Mouse (Mus musculus): ENCODE data around the gene Clpb. TPM values are rescaled to one million over a fixed set of nuclear protein-coding genes. Genes with fewer than 3 reads are reported as not detected.
"Not testable (repeated sequence)": the region's sequence is repeated elsewhere in the genome, so short reads cannot be mapped to it uniquely, and the experiment has no call there.

Gene Clpb
- polyA plus RNA-seq, 1 experiment from 2014 or later, result 46.8 TPM

DNA sequence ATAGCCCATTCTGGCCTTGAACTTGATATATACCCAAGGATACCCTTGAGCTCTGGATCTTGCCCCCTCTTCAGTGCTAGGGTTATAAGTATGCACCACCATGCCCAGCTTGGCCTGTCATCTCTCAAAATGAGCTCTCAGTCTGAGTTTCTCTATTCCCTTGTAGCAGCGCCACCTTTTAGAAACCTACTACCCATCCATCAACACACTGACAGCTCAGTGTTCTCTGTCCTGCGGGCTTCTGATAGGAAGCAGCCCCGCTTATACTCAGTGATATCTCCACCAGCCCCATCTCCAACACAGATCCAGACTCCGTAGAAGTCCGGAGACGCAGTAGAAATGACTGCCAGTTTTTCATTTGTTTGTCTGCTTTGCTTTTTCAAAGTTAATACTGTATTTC lies 39.1 kb upstream of the Clpb start:
- Histone ChIP-seq H3K4me1 (ENCODE audit: control insufficient read depth in 2 of 2, insufficient read depth in 2 of 2, low read length in 2 of 2) (peaks cover 0 to 3% of the 10 kb centered on the region in 2 experiments; a peak in 2 of 4 replicates), H3K4me3 (ENCODE audit: control insufficient read depth in 1 of 2, insufficient read depth in 1 of 2, low read depth in 1 of 2, low read length in 2 of 2) (no peak overlapping the region), H3K27me3 (ENCODE audit: control insufficient read depth, insufficient read depth, low read length) (no peaks in the 10 kb centered on the region), H3K36me3 (ENCODE audit: control insufficient read depth, insufficient read depth, low read length) (no peaks in the 10 kb centered on the region), H3K9me3 (ENCODE audit: control insufficient read depth, low read length) (no peaks in the 10 kb centered on the region), H3K27ac (replicated peaks in 1 of 2; ENCODE audit: control insufficient read depth in 1 of 2, insufficient read depth in 1 of 2, low read depth in 2 of 2, low read length in 2 of 2) (no peak overlapping the region), H3K9ac (ENCODE audit: low read length) (no peak overlapping the region), H3K4me2 (ENCODE audit: low read length) (no peak overlapping the region)
- WGBS, result 51% methylated on average over 6 of the region's 6 CpGs
- ATAC-seq (ENCODE audit: insufficient number of reproducible peaks, insufficient read depth, low FRiP score, low read depth), result no peak

DNA sequence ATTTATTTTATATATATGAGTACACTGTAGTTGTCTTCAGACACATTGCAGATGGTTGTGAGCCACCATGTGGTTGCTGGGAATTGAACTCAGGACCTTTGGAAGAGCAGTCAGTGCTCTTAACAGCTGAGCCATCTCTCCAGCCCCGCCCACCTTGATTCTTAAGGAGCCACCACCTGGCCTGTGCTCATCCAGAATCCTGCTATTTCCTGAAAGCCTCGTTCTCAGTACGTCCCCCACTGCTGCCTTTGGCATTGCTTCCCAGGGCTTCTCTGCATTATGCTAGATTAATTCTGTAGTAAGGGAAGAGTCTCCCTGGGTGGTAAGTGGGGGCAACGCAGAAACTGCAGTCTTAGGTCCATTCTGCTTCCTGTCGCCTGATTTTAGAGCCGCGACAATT lies 36.3 kb upstream of the Clpb start:
- not testable (repeated sequence) for H3K27me3 ChIP-seq (ENCODE audit: control insufficient read depth, insufficient read depth, low read length); H3K27ac ChIP-seq (replicated peaks in 1 of 2; ENCODE audit: control insufficient read depth in 1 of 2, insufficient read depth in 1 of 2, low read depth in 2 of 2, low read length in 2 of 2); H3K4me3 ChIP-seq (ENCODE audit: control insufficient read depth in 1 of 2, insufficient read depth in 1 of 2, low read depth in 1 of 2, low read length in 2 of 2); H3K4me2 ChIP-seq (ENCODE audit: low read length); H3K9ac ChIP-seq (ENCODE audit: low read length); H3K4me1 ChIP-seq (ENCODE audit: control insufficient read depth in 2 of 2, insufficient read depth in 2 of 2, low read length in 2 of 2); ATAC-seq (ENCODE audit: insufficient number of reproducible peaks, insufficient read depth, low FRiP score, low read depth); H3K36me3 ChIP-seq (ENCODE audit: control insufficient read depth, insufficient read depth, low read length); H3K9me3 ChIP-seq (ENCODE audit: control insufficient read depth, low read length)
- WGBS, result 57% methylated on average over 7 of the region's 7 CpGs

DNA sequence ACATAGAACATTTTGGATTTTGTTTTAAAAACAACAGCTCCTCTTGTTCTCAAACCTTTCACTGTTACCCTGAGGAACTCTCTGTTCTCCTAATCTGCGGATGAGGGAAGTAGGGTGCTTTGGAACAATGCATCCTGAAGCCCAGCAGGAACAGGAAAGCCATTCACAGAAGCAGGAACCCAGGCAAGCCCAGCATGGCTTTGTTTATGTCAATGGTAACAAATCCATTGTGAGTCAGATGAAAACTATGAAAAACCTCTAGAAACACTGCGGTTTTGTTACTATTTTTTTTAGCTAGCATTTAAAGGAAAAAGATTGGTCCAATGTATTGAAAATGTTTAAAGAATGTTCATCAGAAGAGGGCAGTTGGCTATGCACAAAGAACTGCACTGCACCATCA lies 35.0 kb upstream of the Clpb start:
- no peak overlapping the region for H3K27ac ChIP-seq (replicated peaks in 1 of 2; ENCODE audit: control insufficient read depth in 1 of 2, insufficient read depth in 1 of 2, low read depth in 2 of 2, low read length in 2 of 2)
- no peaks in the 10 kb centered on the region for H3K27me3 ChIP-seq (ENCODE audit: control insufficient read depth, insufficient read depth, low read length)
- no peak overlapping the region for H3K4me2 ChIP-seq (ENCODE audit: low read length)
- no peak overlapping the region for H3K4me3 ChIP-seq (ENCODE audit: control insufficient read depth in 1 of 2, insufficient read depth in 1 of 2, low read depth in 1 of 2, low read length in 2 of 2)
- no peak for ATAC-seq (ENCODE audit: insufficient number of reproducible peaks, insufficient read depth, low FRiP score, low read depth)
- 46% methylated on average over 2 of the region's 2 CpGs for WGBS
- H3K4me1 ChIP-seq (ENCODE audit: control insufficient read depth in 2 of 2, insufficient read depth in 2 of 2, low read length in 2 of 2), result no peaks in the 10 kb centered on the region; a peak in 1 of 4 replicates
- 0 out of 2 replicates have a peak, but pooled peaks cover 4% of the 10 kb centered on the region for H3K9me3 ChIP-seq (ENCODE audit: control insufficient read depth, low read length)
- no peaks in the 10 kb centered on the region for H3K36me3 ChIP-seq (ENCODE audit: control insufficient read depth, insufficient read depth, low read length)
- H3K9ac ChIP-seq (ENCODE audit: low read length), result no peak overlapping the region

DNA sequence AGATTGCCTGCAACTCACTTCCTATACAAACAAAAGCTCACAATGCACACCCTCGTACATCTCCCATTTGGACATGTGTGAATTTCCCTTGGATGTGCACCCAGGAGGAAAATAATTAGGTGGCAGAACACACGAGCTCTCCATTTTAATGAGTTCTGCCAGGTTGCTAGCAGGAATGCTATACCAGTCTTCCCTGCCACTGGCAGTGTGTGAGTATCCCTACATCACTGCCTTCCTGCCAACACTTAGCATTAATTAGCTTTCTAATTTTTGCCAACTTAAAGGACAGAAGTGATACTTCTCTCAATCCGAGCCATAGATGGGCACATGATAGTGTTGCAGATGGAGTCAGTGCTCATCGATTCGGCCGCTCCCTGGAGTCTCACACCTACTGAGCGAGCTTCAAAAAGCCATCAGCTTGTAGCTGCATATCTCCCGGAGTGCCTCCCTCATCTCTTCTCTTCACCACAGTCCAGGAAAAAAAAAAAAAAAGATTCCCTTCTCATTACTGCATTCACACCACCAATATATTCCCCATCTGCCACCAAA lies 29.7 kb upstream of the Clpb start:
- Histone ChIP-seq H3K4me3 (ENCODE audit: control insufficient read depth in 1 of 2, insufficient read depth in 1 of 2, low read depth in 1 of 2, low read length in 2 of 2) (no peak overlapping the region), H3K4me1 (ENCODE audit: control insufficient read depth in 2 of 2, insufficient read depth in 2 of 2, low read length in 2 of 2) (no peaks in the 10 kb centered on the region), H3K27ac (replicated peaks in 1 of 2; ENCODE audit: control insufficient read depth in 1 of 2, insufficient read depth in 1 of 2, low read depth in 2 of 2, low read length in 2 of 2) (no peak overlapping the region), H3K4me2 (ENCODE audit: low read length) (no peak overlapping the region), H3K27me3 (ENCODE audit: control insufficient read depth, insufficient read depth, low read length) (no peaks in the 10 kb centered on the region), H3K9me3 (ENCODE audit: control insufficient read depth, low read length) (0 out of 2 replicates have a peak, but pooled peaks cover 4% of the 10 kb centered on the region), H3K36me3 (ENCODE audit: control insufficient read depth, insufficient read depth, low read length) (no peaks in the 10 kb centered on the region), H3K9ac (ENCODE audit: low read length) (no peak overlapping the region)
- 68% methylated on average over 8 of the region's 8 CpGs for WGBS
- no peak for ATAC-seq (ENCODE audit: insufficient number of reproducible peaks, insufficient read depth, low FRiP score, low read depth)

DNA sequence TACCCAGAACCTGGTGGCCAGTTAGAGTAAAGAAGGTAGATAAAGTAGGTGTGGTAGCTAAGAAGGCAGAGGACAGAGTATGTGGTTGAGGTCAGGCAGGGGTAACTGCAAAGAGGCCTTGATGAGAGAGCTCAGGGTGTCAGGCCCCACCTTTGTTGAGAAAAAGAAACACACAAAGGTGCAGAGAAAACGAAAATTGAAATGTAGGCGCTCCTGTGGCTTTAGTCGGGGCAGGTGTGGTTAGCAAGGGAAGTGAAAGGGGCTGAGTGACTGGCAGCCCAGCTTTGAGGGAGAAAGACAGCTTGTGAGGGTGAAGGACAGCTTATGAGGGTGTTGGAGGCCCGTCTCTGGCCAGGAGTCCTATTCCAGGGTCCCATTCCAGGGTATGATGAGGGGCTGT lies 28.9 kb upstream of the Clpb start:
- no peak overlapping the region for H3K4me2 ChIP-seq (ENCODE audit: low read length)
- no peaks in the 10 kb centered on the region for H3K4me1 ChIP-seq (ENCODE audit: control insufficient read depth in 2 of 2, insufficient read depth in 2 of 2, low read length in 2 of 2)
- no peaks in the 10 kb centered on the region for H3K36me3 ChIP-seq (ENCODE audit: control insufficient read depth, insufficient read depth, low read length)
- no peak overlapping the region for H3K9ac ChIP-seq (ENCODE audit: low read length)
- no peak overlapping the region for H3K4me3 ChIP-seq (ENCODE audit: control insufficient read depth in 1 of 2, insufficient read depth in 1 of 2, low read depth in 1 of 2, low read length in 2 of 2)
- H3K27me3 ChIP-seq (ENCODE audit: control insufficient read depth, insufficient read depth, low read length), result no peaks in the 10 kb centered on the region
- H3K9me3 ChIP-seq (ENCODE audit: control insufficient read depth, low read length), result 0 out of 2 replicates have a peak, but pooled peaks cover 4% of the 10 kb centered on the region
- 74% methylated on average over 4 of the region's 4 CpGs for WGBS
- no peak overlapping the region for H3K27ac ChIP-seq (replicated peaks in 1 of 2; ENCODE audit: control insufficient read depth in 1 of 2, insufficient read depth in 1 of 2, low read depth in 2 of 2, low read length in 2 of 2)
- no peak for ATAC-seq (ENCODE audit: insufficient number of reproducible peaks, insufficient read depth, low FRiP score, low read depth)

DNA sequence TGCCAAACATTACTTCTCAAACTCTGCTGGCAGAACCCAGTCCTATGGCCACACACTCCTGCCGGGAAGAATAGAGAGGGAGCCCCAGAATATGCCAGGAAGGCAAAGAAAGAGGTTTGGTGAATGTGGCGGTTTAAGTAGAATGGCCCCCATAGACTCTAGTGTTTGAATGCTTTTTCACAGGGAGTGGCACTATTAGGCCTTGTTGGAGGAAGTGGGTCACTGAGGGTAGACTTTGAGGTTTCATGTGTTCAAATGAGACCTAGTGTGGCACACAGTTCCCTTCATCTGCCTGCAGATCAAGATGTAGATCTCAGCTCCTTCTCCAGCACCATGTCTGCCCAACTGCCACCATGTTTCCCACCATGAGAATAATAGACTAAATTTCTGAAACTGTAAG lies 27.4 kb upstream of the Clpb start:
- 0 out of 2 replicates have a peak, but pooled peaks cover 4% of the 10 kb centered on the region for H3K9me3 ChIP-seq (ENCODE audit: control insufficient read depth, low read length)
- no peaks in the 10 kb centered on the region for H3K36me3 ChIP-seq (ENCODE audit: control insufficient read depth, insufficient read depth, low read length)
- H3K9ac ChIP-seq (ENCODE audit: low read length), result no peak overlapping the region
- no peaks in the 10 kb centered on the region for H3K4me1 ChIP-seq (ENCODE audit: control insufficient read depth in 2 of 2, insufficient read depth in 2 of 2, low read length in 2 of 2)
- H3K4me3 ChIP-seq (ENCODE audit: control insufficient read depth in 1 of 2, insufficient read depth in 1 of 2, low read depth in 1 of 2, low read length in 2 of 2), result no peak overlapping the region
- H3K27me3 ChIP-seq (ENCODE audit: control insufficient read depth, insufficient read depth, low read length), result no peaks in the 10 kb centered on the region
- 77% methylated on average over 2 of the region's 2 CpGs for WGBS
- no peak overlapping the region for H3K27ac ChIP-seq (replicated peaks in 1 of 2; ENCODE audit: control insufficient read depth in 1 of 2, insufficient read depth in 1 of 2, low read depth in 2 of 2, low read length in 2 of 2)
- no peak overlapping the region for H3K4me2 ChIP-seq (ENCODE audit: low read length)
- ATAC-seq (ENCODE audit: insufficient number of reproducible peaks, insufficient read depth, low FRiP score, low read depth), result no peak

DNA sequence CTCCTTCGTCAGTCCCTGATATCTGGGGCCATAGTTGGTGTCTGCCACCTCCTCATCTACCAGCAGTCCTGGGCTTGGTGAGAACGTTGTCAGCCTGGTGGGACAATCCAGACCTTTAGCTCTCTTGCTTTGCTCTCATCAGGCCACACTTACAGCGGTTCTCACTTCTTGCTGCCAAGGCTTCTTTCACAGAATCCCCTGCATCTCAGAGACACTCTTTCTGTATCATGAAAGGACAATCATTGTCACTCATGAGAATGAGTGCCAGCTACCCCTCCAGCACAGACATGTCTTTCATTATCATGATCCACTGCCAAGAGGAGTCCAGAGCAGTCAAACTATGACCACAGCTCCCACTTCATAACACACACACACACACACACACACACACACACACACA lies 19.6 kb upstream of the Clpb start:
- WGBS, result 78% methylated on average over 3 of the region's 3 CpGs
- ATAC-seq (ENCODE audit: insufficient number of reproducible peaks, insufficient read depth, low FRiP score, low read depth), result no peak
- H3K9ac ChIP-seq (ENCODE audit: low read length), result no peak overlapping the region
- no peak overlapping the region for H3K4me2 ChIP-seq (ENCODE audit: low read length)
- no peak overlapping the region for H3K4me3 ChIP-seq (ENCODE audit: control insufficient read depth in 1 of 2, insufficient read depth in 1 of 2, low read depth in 1 of 2, low read length in 2 of 2)
- H3K9me3 ChIP-seq (ENCODE audit: control insufficient read depth, low read length), result no peaks in the 10 kb centered on the region
- H3K36me3 ChIP-seq (ENCODE audit: control insufficient read depth, insufficient read depth, low read length), result no peaks in the 10 kb centered on the region
- H3K27me3 ChIP-seq (ENCODE audit: control insufficient read depth, insufficient read depth, low read length), result no peaks in the 10 kb centered on the region
- no peaks in the 10 kb centered on the region for H3K4me1 ChIP-seq (ENCODE audit: control insufficient read depth in 2 of 2, insufficient read depth in 2 of 2, low read length in 2 of 2)
- no peak overlapping the region for H3K27ac ChIP-seq (replicated peaks in 1 of 2; ENCODE audit: control insufficient read depth in 1 of 2, insufficient read depth in 1 of 2, low read depth in 2 of 2, low read length in 2 of 2)

DNA sequence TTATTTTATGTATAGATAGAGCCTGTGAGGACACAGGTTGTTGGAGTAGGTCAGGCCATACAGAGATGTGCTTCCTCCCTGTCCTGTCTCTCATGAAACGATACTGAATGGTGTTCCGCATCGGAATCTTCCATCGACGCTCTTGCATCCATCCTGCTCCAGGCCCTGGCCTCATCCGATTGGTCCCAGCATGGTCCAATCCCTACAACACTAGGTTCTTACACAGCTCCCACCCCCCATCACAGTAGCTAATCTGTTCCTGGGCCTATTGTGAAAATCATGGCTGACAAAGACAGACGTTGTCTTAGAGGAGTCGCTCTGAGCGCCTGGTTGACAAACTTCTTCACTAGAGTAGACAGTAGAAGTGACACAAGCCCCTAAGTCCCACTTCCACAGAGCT lies 13.7 kb upstream of the Clpb start:
- no peak overlapping the region for H3K27ac ChIP-seq (replicated peaks in 1 of 2; ENCODE audit: control insufficient read depth in 1 of 2, insufficient read depth in 1 of 2, low read depth in 2 of 2, low read length in 2 of 2)
- no peak overlapping the region for H3K4me3 ChIP-seq (ENCODE audit: control insufficient read depth in 1 of 2, insufficient read depth in 1 of 2, low read depth in 1 of 2, low read length in 2 of 2)
- no peak overlapping the region for H3K4me2 ChIP-seq (ENCODE audit: low read length)
- no peaks in the 10 kb centered on the region for H3K27me3 ChIP-seq (ENCODE audit: control insufficient read depth, insufficient read depth, low read length)
- ATAC-seq (ENCODE audit: insufficient number of reproducible peaks, insufficient read depth, low FRiP score, low read depth), result no peak
- no peak overlapping the region for H3K9ac ChIP-seq (ENCODE audit: low read length)
- H3K36me3 ChIP-seq (ENCODE audit: control insufficient read depth, insufficient read depth, low read length), result no peaks in the 10 kb centered on the region
- no peaks in the 10 kb centered on the region for H3K4me1 ChIP-seq (ENCODE audit: control insufficient read depth in 2 of 2, insufficient read depth in 2 of 2, low read length in 2 of 2)
- 79% methylated on average over 9 of the region's 9 CpGs for WGBS
- no peaks in the 10 kb centered on the region for H3K9me3 ChIP-seq (ENCODE audit: control insufficient read depth, low read length)
